Mouse (Mus musculus) forebrain, postnatal 0 days (tissue): ENCODE results near the gene Abhd17c. TPM values are rescaled to one million over a fixed set of nuclear protein-coding genes. Genes with fewer than 3 reads are reported as not detected.

Experiments used
- ATAC-seq: fragments of 200-750 bp; cut with Nextera tagmentation; 2 replicates; pipeline ENCODE4 v1.8.0; 2017; ENCODE audit warnings: mild to moderate bottlenecking, moderate library complexity
- DNase-seq: peaks from one replicate; pipeline ENCODE4 v3.0.0-alpha.2; 2015
- H3K27ac ChIP-seq: fragments of 300-500 bp; sonication (generic); 2 replicates; pipeline ENCODE4 v1.5.1; 2014; ENCODE audit warnings: low read depth, mild to moderate bottlenecking, antibody characterized with exemption, low read length, moderate library complexity, mixed read lengths
- H3K27me3 ChIP-seq: fragments of 300-500 bp; sonication (generic); 2 replicates; pipeline ENCODE4 v1.6.1; 2014; ENCODE audit warnings: mild to moderate bottlenecking, low read length, mixed read lengths; ENCODE audit not compliant: insufficient read depth
- H3K36me3 ChIP-seq: fragments of 300-500 bp; sonication (generic); 2 replicates; pipeline ENCODE4 v1.6.1; 2014; ENCODE audit warnings: mild to moderate bottlenecking, moderate library complexity; ENCODE audit not compliant: insufficient read depth
- H3K4me1 ChIP-seq: fragments of 300-500 bp; sonication (generic); 2 replicates; pipeline ENCODE4 v1.6.1; 2014; ENCODE audit warnings: antibody characterized with exemption; ENCODE audit not compliant: insufficient read depth
- H3K4me2 ChIP-seq: fragments of 300-500 bp; sonication (generic); 2 replicates; pipeline ENCODE4 v1.6.1; 2014; ENCODE audit warnings: low read depth, mild to moderate bottlenecking, moderate library complexity
- H3K4me3 ChIP-seq: fragments of 300-500 bp; sonication (generic); 2 replicates; pipeline ENCODE4 v1.5.1; 2014; ENCODE audit warnings: low read depth, low read length, mixed read lengths
- H3K9ac ChIP-seq: fragments of 300-500 bp; sonication (generic); 2 replicates; pipeline ENCODE4 v1.6.1; 2014; ENCODE audit warnings: mild to moderate bottlenecking
- H3K9me3 ChIP-seq: fragments of 300-500 bp; sonication (generic); 2 replicates; pipeline ENCODE4 v1.6.1; 2016; ENCODE audit warnings: low read length
- CTCF ChIP-seq: sonication (generic); IDR thresholded peaks from 2 replicates; pipeline ENCODE4 v1.5.1; 2016; ENCODE audit warnings: antibody characterized with exemption, control low read depth, low read depth
- WGBS: fragments of 180-500 bp; shearing (Covaris S2); extraction: QIAGEN DNeasy Blood & Tissue Kit; methylation state at CpG from one replicate; pipeline ENCODE4 v1.1.7; 2014; 5-methylcytosine and 5-hydroxymethylcytosine counted together
- polyA plus RNA-seq: library from polyadenylated mRNA; unstranded; fragments of >200 nt; fragmentation: Nextera tagmentation; extraction: Ambion mirVana; gene quantifications from 2 replicates; pipeline ENCODE4 v1.2.1, GENCODE M21; 2015
- total RNA-seq: library from RNA; depleted of rRNA; stranded (reverse); fragments of >200 nt; gene quantifications from 2 replicates; pipeline ENCODE4 v1.2.3, GENCODE M21; 2014

The Abhd17c gene
- total and polyA plus RNA-seq, 2 experiments from 2014 or later: 92.9 to 102 TPM

DNA sequence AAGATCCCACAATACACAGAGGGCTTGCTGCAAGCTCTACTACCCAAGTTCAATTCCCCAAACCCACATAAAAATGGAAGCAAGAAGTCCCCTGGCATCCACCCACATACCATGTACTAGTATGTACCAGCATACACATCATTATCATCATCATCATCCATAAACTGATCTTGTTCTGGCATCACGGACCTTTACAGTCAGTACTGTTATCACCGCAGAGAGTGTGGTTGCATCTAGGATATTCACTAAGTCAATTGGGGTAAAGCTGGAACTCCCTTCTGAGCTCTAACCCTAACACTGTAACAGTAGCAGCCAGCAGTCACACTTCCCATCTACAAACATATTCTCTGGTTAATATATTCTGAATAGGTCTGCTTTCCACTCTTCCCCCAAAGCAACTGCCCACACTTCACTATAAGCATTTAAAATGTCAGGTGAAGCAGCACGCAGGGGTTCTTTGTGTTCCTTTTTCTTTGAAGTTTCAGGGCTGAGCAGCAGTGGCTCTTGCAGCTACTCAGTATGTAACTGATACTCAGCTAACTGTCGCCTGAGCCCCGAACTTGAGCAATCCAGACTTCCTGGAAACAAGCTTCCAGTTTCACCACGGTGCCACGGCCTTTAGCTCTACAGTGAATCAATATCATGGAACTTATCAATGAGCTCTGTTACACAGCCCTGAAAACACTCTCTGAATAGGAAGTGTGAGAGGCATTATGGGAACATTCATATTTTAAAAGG lies 8.8 kb downstream of the Abhd17c start:
- no peak for TF ChIP-seq CTCF
- Histone ChIP-seq H3K9ac (no peak overlapping the region), H3K4me2 (no peak overlapping the region), H3K9me3 (no peaks in the 10 kb centered on the region), H3K4me1 (peaks cover 19% of the 10 kb centered on the region), H3K27ac (no peak overlapping the region), H3K4me3 (no peak overlapping the region), H3K36me3 (no peaks in the 10 kb centered on the region), H3K27me3 (no peaks in the 10 kb centered on the region)
- ATAC-seq: no peak
- 61% methylated on average over 7 of the region's 7 CpGs for WGBS
- DNase-seq: no peak

DNA sequence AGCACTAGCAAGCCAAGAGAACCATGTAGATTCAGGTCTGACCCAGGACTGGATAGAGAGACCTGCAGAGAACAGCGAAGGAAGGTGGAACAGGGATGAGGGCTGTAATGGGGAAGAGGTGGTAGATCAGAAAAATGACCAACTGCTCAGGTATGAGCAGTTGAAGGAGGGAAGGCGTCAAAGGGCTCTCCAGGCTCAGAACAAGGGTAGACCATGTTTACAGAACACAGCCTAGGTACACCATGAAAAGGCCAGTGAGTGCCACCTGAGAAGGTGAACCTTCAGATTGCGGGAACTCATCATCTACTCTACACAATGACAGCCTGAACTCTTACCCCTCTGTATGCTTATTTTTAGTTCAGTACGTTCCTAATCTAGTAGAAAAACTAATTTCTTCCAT lies 9.5 kb downstream of the Abhd17c start:
- Histone ChIP-seq H3K9ac (no peak overlapping the region), H3K27me3 (no peaks in the 10 kb centered on the region), H3K4me2 (no peak overlapping the region), H3K36me3 (no peaks in the 10 kb centered on the region), H3K4me1 (peaks cover 16% of the 10 kb centered on the region), H3K4me3 (no peak overlapping the region), H3K27ac (no peak overlapping the region), H3K9me3 (no peaks in the 10 kb centered on the region)
- no peak for TF ChIP-seq CTCF
- 89% methylated on average over 4 of the region's 4 CpGs for WGBS
- ATAC-seq (no peak; the same call in 1 of the 2 replicates), DNase-seq (no peak)

DNA sequence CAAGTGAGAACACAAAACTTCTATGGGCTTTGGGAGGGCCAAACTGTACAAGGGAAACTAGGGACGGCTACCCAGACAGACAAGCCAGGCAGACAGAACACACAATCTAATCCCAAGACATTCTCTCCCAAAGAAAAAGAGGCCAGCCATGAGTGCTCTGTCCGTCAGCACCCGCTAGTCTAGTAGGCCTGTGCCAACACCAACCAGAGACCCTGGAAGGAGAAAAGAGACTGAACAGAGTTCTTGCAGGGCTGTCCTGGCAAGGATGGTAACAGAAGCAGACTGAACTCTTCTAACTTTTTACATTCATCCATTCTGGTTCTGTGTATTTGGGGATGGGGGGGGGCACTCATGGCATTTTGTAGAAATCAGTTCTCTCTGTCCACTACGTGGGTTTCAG lies 12.1 kb downstream of the Abhd17c start:
- H3K9me3 ChIP-seq: no peaks in the 10 kb centered on the region
- H3K27ac ChIP-seq: no peak overlapping the region
- H3K4me1 ChIP-seq: no peaks in the 10 kb centered on the region
- ATAC-seq (no peak), DNase-seq (no peak)
- TF ChIP-seq CTCF: no peak
- H3K4me3 ChIP-seq: no peak overlapping the region
- 39% methylated on average over 4 of the region's 4 CpGs for WGBS
- H3K27me3 ChIP-seq: no peaks in the 10 kb centered on the region
- H3K9ac ChIP-seq: no peak overlapping the region
- H3K4me2 ChIP-seq: no peak overlapping the region
- H3K36me3 ChIP-seq: no peaks in the 10 kb centered on the region

GRCm38 (mm10) chr7:84138731-84139130 lies 13.0 kb downstream of the Abhd17c start:
- no peaks in the 10 kb centered on the region for H3K36me3 ChIP-seq
- 71% methylated on average over 4 of the region's 4 CpGs for WGBS
- H3K4me3 ChIP-seq: no peak overlapping the region
- H3K9me3 ChIP-seq: no peaks in the 10 kb centered on the region
- H3K4me1 ChIP-seq: no peaks in the 10 kb centered on the region
- ATAC-seq: no peak
- no peak overlapping the region for H3K9ac ChIP-seq
- no peak for DNase-seq
- no peak overlapping the region for H3K27ac ChIP-seq
- TF ChIP-seq CTCF: no peak
- no peaks in the 10 kb centered on the region for H3K27me3 ChIP-seq
- no peak overlapping the region for H3K4me2 ChIP-seq

DNA sequence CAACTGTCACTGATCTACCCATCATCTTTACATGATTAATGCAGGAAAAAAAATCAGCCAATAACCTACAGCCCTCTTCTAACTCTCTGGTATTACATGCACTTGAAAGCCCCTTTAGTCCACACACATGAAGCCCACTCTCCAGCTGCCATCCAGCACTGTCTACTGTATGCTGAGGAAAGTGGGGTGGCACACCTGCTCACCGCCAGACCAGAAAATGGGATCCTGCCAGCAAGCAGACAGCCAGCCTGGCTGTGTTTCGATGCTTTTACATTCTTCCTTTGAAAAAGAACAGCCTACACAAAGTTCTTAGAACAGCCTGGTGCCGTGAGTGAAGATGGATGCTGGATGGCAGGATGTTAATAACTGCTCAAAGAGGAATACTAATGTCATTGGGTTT lies 13.9 kb downstream of the Abhd17c start:
- H3K27ac ChIP-seq: no peak overlapping the region
- no peak overlapping the region for H3K4me3 ChIP-seq
- ATAC-seq: peak; percentile 27; the same call in 1 of the 2 replicates
- DNase-seq: no peak
- no peaks in the 10 kb centered on the region for H3K36me3 ChIP-seq
- no peaks in the 10 kb centered on the region for H3K4me1 ChIP-seq
- WGBS: 26% methylated on average over 3 of the region's 3 CpGs
- no peak for TF ChIP-seq CTCF
- H3K9me3 ChIP-seq: no peaks in the 10 kb centered on the region
- no peaks in the 10 kb centered on the region for H3K27me3 ChIP-seq
- no peak overlapping the region for H3K4me2 ChIP-seq
- H3K9ac ChIP-seq: no peak overlapping the region

DNA sequence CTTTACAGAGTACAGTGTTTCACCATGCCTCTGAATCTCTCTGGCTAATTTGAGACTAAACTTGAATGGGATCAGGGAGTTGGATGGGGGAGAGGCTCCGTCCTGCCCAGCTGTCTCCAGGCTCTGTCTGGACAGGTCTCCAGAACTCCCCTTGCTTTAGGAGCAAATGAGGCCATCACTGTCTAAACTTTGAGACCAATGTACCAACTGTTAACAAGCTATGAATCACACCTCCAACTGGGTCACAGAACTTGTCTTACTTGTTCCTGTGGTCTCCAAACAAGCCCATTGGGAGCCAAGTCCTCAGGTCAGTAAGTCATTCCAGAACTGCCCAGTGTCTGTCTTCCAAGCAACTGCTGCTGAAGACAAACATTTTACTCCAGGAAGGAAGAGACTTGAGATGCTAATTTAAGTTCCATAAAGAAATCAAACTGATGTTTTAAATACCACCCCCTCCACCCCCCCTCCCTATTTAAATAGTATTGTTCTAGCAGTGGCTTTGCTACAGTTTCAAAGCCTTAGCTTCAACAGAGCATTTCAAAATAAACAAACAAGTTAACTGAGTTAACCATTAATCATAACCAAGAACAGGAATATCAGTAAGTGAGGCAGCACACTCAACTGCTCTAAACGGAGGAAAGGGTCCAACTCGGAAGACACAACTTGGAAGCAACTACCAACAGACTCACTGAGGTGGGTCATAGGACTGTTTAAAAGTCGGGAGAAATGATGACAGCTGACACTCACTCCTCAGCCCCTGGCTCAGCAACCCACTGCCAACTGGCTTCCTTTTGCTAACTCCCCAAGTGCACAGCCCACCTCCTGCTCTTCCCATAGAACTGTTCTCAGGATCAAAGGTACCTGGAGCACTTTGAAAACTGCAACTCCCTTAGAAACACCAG lies 15.6 kb downstream of the Abhd17c start:
- Histone ChIP-seq H3K9ac (no peak overlapping the region), H3K4me2 (no peak overlapping the region), H3K36me3 (no peaks in the 10 kb centered on the region), H3K9me3 (no peaks in the 10 kb centered on the region), H3K4me1 (no peaks in the 10 kb centered on the region), H3K4me3 (no peak overlapping the region), H3K27ac (no peak overlapping the region), H3K27me3 (no peaks in the 10 kb centered on the region)
- no peak for DNase-seq
- no peak for ATAC-seq
- 69% methylated on average over 4 of the region's 4 CpGs for WGBS
- no peak for TF ChIP-seq CTCF

GRCm38 (mm10) chr7:84132704-84133103 lies 19.0 kb downstream of the Abhd17c start:
- Histone ChIP-seq H3K4me2 (no peak overlapping the region), H3K9me3 (no peaks in the 10 kb centered on the region), H3K27ac (no peak overlapping the region), H3K9ac (no peak overlapping the region), H3K27me3 (no peaks in the 10 kb centered on the region), H3K36me3 (no peaks in the 10 kb centered on the region), H3K4me3 (no peak overlapping the region), H3K4me1 (0 out of 2 replicates have a peak, but pooled peaks cover 7% of the 10 kb centered on the region)
- DNase-seq: no peak
- TF ChIP-seq CTCF: no peak
- no peak for ATAC-seq
- 53% methylated on average over 1 of the region's 1 CpGs for WGBS
